Mouse (Mus musculus) right cerebral cortex, adult 2 months (tissue): ENCODE measurements at regions not wholly inside any gene's neighbourhood (a gene's known extent, or its start where the extent isn't known, plus 50 kb on each side); places are given as distances from the start of the nearest gene placed in this dataset.
"Not testable (repeated sequence)": the region's sequence is repeated elsewhere in the genome, so short reads cannot be mapped to it uniquely, and the experiment has no call there.

Experiments
- DNase-seq, 2 experiments: peaks; one replicate each; pipeline ENCODE4 v3.0.0; 2021 to 2022; ENCODE audit warnings: low spot score in 2 of 2

DNA sequence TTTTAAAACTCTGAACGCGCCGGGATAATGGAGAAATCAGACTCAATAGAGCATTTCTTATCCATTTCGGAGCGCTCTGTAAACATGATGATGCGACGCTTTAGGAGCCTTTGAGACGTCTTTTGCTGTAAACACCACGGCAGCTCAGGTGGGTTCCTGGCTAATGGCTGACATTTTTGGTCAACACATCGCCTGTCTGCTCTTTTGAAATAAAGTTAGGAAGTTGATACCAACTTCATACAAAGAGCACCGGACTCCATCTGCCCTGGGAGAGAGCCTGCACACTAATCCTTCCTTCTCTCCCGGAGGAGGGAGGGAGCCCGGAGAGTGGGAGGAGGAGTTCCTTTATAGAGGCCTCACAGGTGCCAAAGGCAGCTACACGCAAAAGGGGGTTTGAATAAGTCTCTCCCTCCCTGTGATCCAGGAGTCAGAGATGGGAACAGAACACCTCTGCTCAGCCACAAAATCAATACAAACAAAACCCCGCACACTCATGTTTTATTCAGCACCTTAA, 63.8 kb upstream of the Srsf6 start:
- DNase-seq = peak in 1 of 2 experiments; percentile 17

DNA sequence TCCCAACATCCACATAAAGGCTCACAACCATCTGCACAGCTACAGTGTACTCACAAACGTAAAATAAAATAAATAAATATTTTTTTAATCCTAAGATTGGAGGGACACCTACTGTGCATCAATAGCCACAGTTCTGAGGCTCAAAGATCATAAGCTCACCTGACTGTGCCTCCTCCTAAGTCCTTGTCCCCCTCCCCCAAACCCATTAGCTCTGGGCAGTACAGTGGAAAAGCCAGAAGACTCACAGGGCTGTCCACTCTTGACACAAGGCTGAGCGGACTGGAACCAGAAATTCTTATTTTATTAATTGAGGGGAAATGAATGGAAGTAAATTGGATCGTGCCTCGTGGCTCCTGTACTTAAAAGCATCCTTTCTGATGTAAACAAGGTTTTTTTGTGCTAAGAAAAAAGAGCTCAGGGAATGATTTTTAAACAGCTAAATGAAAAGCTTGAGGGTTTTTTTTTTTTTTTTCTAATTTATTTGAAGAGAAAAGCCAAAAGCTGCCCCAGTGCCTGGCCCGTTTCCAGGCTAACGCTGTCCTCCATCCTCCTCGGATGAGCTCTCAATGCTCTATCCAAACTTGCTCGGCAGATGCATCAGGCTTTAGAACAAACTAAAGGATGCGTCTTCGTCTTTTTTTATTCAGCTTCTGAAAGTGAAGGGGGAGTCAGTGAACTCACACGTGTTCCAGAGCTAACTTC, 64.6 kb upstream of the Srsf6 start:
- peak in 1 of 2 experiments; percentile 33 for DNase-seq

DNA sequence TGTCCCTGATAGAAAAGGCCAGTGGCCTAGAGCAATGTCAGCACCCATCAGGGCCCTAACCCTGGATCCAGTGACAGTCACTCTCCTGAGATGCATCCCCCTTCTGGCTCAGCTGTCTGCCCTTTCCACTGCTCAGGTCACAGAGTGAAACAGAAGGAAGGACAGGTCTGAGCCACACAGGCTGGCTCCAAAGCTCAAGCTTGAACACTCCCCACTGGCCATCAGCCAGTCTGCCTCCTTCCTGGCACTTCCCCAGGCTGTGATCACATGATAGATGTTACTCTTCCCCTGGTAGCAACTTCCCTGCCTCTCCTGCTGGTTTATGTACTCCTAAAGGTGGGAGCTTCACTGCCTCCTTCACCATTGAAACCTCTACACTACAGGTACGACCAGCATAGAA, 66.8 kb upstream of the Srsf6 start:
- DNase-seq = no peak

GRCm38 (mm10) chr2:162854606-162855005, 76.7 kb upstream of the Srsf6 start:
- no peak for DNase-seq

GRCm38 (mm10) chr2:162853576-162853975, 77.8 kb upstream of the Srsf6 start:
- DNase-seq = peak; percentile 27 to 36

DNA sequence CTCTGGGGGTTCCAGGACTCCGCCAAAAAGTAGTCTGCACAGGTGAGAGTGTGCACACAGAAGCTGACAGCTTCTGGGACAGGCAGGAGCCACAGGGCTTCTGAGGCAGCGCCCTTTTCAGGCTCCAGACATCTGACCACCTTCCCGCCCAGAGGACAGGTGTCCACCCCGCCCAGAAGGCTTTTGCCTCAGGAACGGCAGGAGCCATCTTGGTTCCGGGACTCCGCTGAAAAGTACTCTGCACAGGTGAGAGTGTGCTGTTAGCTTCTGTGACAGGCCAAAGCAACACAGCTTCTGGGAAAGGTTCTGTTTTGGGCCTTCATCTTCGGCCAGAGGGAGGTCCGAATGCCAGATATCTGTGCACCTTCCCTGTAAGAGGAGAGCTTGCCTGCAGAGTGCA, 89.6 kb upstream of the Srsf6 start:
- DNase-seq = not testable (repeated sequence)

DNA sequence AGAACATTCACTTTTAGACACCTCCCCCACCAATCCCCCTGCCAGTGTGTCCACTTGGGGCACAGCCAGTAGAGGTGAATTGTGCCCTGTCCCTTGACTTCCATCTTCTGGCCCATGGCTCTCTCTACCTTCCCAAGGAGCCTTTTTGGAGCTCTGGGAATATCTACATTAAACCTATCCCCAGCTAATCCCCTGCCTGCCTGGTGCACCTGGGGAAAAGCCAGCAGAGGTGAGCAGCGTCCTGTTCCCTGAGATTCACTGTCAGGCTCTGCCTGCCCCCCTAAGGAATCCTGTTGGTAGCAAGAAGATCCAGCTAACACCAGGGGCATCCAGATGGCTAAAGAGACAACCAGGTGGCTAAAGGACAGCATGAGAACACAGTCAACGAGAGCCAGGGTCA, 93.6 kb upstream of the Srsf6 start:
- DNase-seq = no peak

GRCm38 (mm10) chr2:162833741-162834140, 97.6 kb upstream of the Srsf6 start:
- DNase-seq = no peak

DNA sequence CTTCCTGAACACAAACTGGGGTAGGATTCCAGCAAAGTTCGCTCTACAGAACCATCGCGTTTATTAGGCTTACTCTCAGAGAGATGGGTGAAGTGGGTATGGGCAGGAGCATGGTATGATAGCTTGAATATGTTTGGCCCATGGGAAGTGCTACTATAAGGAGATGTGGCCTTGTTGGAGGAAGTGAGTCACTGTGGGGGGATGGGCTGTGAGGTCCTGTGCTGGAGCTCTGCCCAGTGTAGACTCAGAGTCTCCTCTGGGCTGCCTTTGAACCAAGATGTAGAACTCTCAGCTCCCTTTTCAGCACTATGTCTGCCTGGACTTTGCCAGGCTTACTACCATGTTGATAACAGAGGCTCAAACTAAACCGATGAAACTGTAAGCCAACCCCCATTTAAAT, 112.5 kb upstream of the Srsf6 start:
- no peak for DNase-seq

DNA sequence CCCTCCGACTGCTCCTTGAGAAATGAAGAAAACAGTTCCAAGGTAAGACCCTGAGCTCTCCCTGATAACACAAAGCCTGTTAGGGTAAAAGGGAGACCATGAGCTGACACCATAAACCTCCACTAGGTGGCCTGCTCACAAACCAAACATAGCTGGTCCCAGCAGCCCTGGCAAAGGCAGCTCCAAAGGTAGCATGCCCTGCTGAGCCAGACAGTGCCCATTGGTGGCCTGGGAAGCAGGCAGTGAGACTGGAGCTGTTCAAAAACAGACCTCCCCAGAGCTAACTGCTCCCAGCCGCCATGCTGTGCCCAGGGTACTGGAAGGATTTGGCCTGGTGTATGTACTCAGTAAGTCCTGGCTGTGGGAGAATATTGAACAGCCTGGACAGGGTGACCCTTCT, 117.1 kb upstream of the Srsf6 start:
- peak in 1 of 2 experiments; percentile 25 for DNase-seq

DNA sequence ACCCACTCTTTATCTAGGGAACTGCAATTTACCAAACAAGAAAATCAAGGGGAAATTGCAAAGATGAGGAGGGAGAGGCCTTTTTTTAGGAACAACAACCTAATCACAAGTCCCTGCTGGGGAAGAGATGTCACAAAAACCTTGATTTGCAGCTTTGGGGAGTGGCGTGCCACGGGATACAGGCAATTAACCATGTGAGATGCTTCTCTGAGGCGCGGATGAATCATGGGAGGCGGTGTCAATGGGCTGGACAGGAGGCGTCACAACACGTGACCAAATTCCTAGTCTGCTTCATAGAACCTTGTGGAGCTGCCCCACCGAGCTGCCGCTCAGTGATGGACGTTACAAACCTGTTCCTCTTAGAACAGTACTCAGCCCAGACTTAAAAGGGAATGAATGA, 123.6 kb upstream of the Srsf6 start:
- peak; percentile 20 to 24 for DNase-seq

GRCm38 (mm10) chr2:162796528-162796927, 134.8 kb upstream of the Srsf6 start:
- no peak for DNase-seq

GRCm38 (mm10) chr2:162794285-162794684, 133.3 kb upstream of the Ptprt start:
- no peak for DNase-seq

GRCm38 (mm10) chr2:162791374-162792098, 130.6 kb upstream of the Ptprt start:
- DNase-seq = peak in 1 of 2 experiments; percentile 28

GRCm38 (mm10) chr2:162784176-162784813, 123.3 kb upstream of the Ptprt start:
- no peak for DNase-seq

GRCm38 (mm10) chr2:162781599-162781998, 120.7 kb upstream of the Ptprt start:
- peak; percentile 35 to 52 for DNase-seq

DNA sequence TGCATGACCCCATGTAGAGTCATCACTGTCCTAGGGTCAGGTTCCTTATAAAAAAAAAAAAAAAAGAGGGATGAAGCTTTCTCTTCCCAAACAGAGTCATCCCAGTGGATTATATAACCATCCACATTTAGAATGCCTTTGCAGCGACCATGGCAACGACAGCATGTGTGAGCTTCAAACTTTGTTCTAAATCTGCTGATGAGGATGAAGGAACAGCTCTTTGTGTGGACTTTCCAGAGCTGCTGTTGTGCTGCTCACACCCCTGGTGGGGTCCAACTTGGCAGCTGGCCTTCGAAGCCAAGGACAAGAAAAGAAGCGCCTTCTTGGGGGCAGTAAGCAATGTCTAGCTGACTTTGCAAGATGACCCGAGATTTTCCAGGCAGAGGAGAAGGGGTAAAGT, 115.6 kb upstream of the Ptprt start:
- peak; percentile 49 to 69 for DNase-seq

DNA sequence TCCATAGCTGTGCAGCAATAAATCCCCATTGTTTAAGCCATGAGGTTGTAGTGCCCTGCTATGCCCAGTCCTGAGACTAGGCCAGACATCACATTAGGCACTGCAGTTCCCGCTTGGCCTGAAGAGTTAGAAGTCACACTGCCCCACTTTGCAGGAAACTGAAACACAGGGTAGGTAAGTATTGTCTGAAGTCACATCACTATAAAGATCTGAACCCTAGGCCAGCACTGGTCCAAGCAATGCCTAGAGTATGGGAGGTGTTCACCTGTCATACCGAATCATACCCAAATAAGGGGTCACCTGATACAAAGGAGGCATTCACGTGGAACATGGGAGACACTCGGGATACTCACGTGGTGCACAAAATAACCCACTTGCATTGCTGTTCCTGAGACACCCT, 111.6 kb upstream of the Ptprt start:
- no peak for DNase-seq

- DNase-seq = no peak
Measured at GRCm38 (mm10) chr2:162769711-162770428, 108.9 kb upstream of the Ptprt start.

- DNase-seq = no peak
Measured at GRCm38 (mm10) chr2:162764059-162764458, 103.1 kb upstream of the Ptprt start.

- DNase-seq = no peak
Measured at GRCm38 (mm10) chr2:162740523-162740922, 79.6 kb upstream of the Ptprt start.

DNA sequence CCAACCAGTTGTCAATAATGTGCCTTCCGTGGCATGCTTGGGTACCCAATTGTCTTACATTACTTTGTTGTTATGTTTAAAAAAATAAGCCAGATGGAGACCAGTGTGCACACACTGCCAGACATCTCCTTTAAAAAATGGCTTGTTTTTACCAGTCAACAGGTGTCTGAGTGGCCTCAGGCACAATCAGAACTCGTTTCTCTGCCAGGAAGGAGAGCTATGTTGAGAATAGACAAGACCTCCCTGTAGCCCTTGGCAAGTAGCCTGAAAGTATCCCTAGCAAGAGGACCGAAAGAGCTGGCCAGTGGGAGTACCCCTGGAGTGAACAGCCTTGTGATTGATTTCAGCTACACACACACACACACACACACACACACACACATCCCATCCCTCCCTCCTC, 74.8 kb upstream of the Ptprt start:
- DNase-seq = no peak
